Mouse (Mus musculus): ENCODE results near the gene Lsm3. TPM values are rescaled to one million over a fixed set of nuclear protein-coding genes. Genes with fewer than 3 reads are reported as not detected.

Lsm3 gene
- polyA plus RNA-seq, 1 experiment from 2014 or later: 185 TPM

DNA sequence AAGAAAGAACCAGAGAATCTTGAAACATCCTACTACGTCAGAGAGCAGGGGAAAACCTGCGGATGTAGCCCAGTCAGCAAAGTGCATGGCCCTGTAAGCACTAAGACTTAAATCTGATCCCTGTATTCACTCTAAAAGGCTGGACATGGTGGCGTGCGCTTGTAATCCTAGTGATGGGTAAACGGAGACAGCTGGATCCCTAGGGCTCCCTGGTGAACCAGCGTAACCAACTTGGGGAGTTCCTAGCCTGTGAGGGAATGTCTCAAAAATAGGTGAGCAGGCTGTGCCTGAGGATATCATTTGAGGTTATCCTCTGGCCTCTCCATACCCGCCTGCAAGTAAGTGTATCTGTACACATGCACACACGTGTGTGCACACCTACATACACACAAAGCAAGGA is 14.9 kb downstream of the Lsm3 start:
- Histone ChIP-seq H3K4me1 (ENCODE audit: control insufficient read depth in 2 of 2, insufficient read depth in 2 of 2, low read length in 2 of 2) (peaks cover 8 to 23% of the 10 kb centered on the region in 2 experiments), H3K9ac (ENCODE audit: low read length) (no peak overlapping the region), H3K9me3 (ENCODE audit: control insufficient read depth, low read length) (no peaks in the 10 kb centered on the region), H3K27me3 (ENCODE audit: control insufficient read depth, insufficient read depth, low read length) (peaks cover 37% of the 10 kb centered on the region), H3K4me2 (ENCODE audit: low read length) (no peak overlapping the region), H3K4me3 (ENCODE audit: control insufficient read depth in 1 of 2, insufficient read depth in 1 of 2, low read depth in 1 of 2, low read length in 2 of 2) (no peak overlapping the region), H3K36me3 (ENCODE audit: control insufficient read depth, insufficient read depth, low read length) (peaks cover 5% of the 10 kb centered on the region; the same call in 1 of the 2 replicates), H3K27ac (replicated peaks in 1 of 2; ENCODE audit: control insufficient read depth in 1 of 2, insufficient read depth in 1 of 2, low read depth in 2 of 2, low read length in 2 of 2) (no peak overlapping the region)
- WGBS: 87% methylated on average over 8 of the region's 8 CpGs
- no peak for ATAC-seq (ENCODE audit: insufficient number of reproducible peaks, insufficient read depth, low FRiP score, low read depth)

DNA sequence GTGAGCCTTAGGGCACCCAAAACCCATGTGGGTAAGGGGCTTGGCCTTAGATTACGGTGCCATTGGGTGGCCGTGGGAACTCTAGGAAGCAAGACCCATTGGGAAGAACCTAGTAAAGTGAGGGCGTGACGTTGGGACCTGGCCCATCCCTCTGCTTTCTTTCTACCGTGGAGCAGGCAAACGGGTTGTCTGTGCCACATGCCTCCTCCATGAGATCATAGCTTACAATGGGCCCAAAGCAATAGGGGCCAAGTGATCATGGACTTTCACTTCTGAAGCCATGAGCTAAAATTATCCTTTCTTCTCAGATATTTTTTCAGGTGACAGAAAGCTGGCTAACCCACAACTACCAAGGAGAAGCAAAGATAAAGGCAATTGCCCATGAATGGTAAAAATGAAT is 15.5 kb downstream of the Lsm3 start:
- peaks cover 5% of the 10 kb centered on the region; the same call in 1 of the 2 replicates for H3K36me3 ChIP-seq (ENCODE audit: control insufficient read depth, insufficient read depth, low read length)
- H3K27ac ChIP-seq (replicated peaks in 1 of 2; ENCODE audit: control insufficient read depth in 1 of 2, insufficient read depth in 1 of 2, low read depth in 2 of 2, low read length in 2 of 2): no peak overlapping the region
- ATAC-seq (ENCODE audit: insufficient number of reproducible peaks, insufficient read depth, low FRiP score, low read depth): no peak
- no peaks in the 10 kb centered on the region for H3K9me3 ChIP-seq (ENCODE audit: control insufficient read depth, low read length)
- peaks cover 43% of the 10 kb centered on the region for H3K27me3 ChIP-seq (ENCODE audit: control insufficient read depth, insufficient read depth, low read length)
- 41% methylated on average over 6 of the region's 6 CpGs for WGBS
- H3K4me2 ChIP-seq (ENCODE audit: low read length): no peak overlapping the region
- no peak overlapping the region for H3K9ac ChIP-seq (ENCODE audit: low read length)
- peaks cover 8 to 23% of the 10 kb centered on the region in 2 experiments for H3K4me1 ChIP-seq (ENCODE audit: control insufficient read depth in 2 of 2, insufficient read depth in 2 of 2, low read length in 2 of 2)
- no peak overlapping the region for H3K4me3 ChIP-seq (ENCODE audit: control insufficient read depth in 1 of 2, insufficient read depth in 1 of 2, low read depth in 1 of 2, low read length in 2 of 2)

DNA sequence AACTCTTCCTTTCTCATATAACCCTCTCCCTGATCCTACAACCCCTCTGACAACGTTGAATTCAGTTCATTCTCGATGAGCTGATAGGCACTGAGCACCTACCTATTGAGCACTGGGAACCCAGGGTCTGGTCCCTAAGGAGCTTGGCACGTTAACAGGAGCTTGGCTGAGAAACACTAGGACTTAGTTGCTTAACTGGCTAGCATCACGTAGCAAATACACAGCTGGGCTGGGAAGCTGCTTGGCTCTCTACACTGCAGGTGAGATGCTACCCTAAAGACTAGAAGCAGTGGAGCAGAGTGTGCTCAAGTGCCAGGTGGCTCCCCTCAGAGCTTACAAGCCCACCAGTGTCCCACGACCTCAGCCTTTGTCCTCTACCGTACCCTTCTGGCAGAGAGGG is 16.9 kb downstream of the Lsm3 start:
- ATAC-seq (ENCODE audit: insufficient number of reproducible peaks, insufficient read depth, low FRiP score, low read depth): no peak

GRCm38 (mm10) chr6:91533359-91533758 is 17.6 kb downstream of the Lsm3 start:
- no peak overlapping the region for H3K4me3 ChIP-seq (ENCODE audit: control insufficient read depth in 1 of 2, insufficient read depth in 1 of 2, low read depth in 1 of 2, low read length in 2 of 2)
- no peak for ATAC-seq (ENCODE audit: insufficient number of reproducible peaks, insufficient read depth, low FRiP score, low read depth)
- WGBS: 60% methylated on average over 5 of the region's 5 CpGs
- H3K36me3 ChIP-seq (ENCODE audit: control insufficient read depth, insufficient read depth, low read length): peaks cover 5% of the 10 kb centered on the region; the same call in 1 of the 2 replicates
- peaks cover 60% of the 10 kb centered on the region for H3K27me3 ChIP-seq (ENCODE audit: control insufficient read depth, insufficient read depth, low read length)
- H3K9me3 ChIP-seq (ENCODE audit: control insufficient read depth, low read length): no peaks in the 10 kb centered on the region
- no peak overlapping the region for H3K9ac ChIP-seq (ENCODE audit: low read length)
- H3K4me2 ChIP-seq (ENCODE audit: low read length): no peak overlapping the region
- peaks cover 8 to 18% of the 10 kb centered on the region in 2 experiments for H3K4me1 ChIP-seq (ENCODE audit: control insufficient read depth in 2 of 2, insufficient read depth in 2 of 2, low read length in 2 of 2)
- H3K27ac ChIP-seq (replicated peaks in 1 of 2; ENCODE audit: control insufficient read depth in 1 of 2, insufficient read depth in 1 of 2, low read depth in 2 of 2, low read length in 2 of 2): no peak overlapping the region

More for the DNA sequence above, 16.9 kb downstream of the Lsm3 start:
- WGBS: 62% methylated on average over 6 of the region's 6 CpGs
- Histone ChIP-seq H3K9me3 (ENCODE audit: control insufficient read depth, low read length) (no peaks in the 10 kb centered on the region), H3K4me3 (ENCODE audit: control insufficient read depth in 1 of 2, insufficient read depth in 1 of 2, low read depth in 1 of 2, low read length in 2 of 2) (no peak overlapping the region), H3K36me3 (ENCODE audit: control insufficient read depth, insufficient read depth, low read length) (peaks cover 5% of the 10 kb centered on the region; the same call in 1 of the 2 replicates), H3K27ac (replicated peaks in 1 of 2; ENCODE audit: control insufficient read depth in 1 of 2, insufficient read depth in 1 of 2, low read depth in 2 of 2, low read length in 2 of 2) (no peak overlapping the region), H3K4me1 (ENCODE audit: control insufficient read depth in 2 of 2, insufficient read depth in 2 of 2, low read length in 2 of 2) (peaks cover 8 to 23% of the 10 kb centered on the region in 2 experiments), H3K27me3 (ENCODE audit: control insufficient read depth, insufficient read depth, low read length) (peaks cover 53% of the 10 kb centered on the region), H3K4me2 (ENCODE audit: low read length) (no peak overlapping the region), H3K9ac (ENCODE audit: low read length) (no peak overlapping the region)

DNA sequence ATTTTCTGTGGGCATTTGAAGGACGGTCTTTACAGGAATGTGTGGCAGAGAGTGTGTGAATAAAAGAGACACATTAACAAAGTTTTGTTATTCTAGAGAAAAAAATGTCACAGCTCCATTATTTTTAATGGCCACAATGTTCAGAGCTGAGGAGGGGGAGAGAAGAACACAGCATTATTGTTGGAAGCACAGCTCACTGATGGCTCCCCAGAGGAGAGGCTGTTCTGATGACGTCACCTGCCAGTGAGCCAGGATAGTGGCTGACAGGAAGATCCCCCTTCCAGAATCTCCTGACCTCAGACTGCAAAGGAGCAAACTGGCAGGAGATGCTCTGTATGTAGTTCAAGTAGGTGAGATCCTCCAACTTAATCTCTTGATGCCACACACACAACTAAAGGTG is 18.0 kb downstream of the Lsm3 start:
- H3K9ac ChIP-seq (ENCODE audit: low read length): no peak overlapping the region
- no peak overlapping the region for H3K4me3 ChIP-seq (ENCODE audit: control insufficient read depth in 1 of 2, insufficient read depth in 1 of 2, low read depth in 1 of 2, low read length in 2 of 2)
- no peak overlapping the region for H3K4me2 ChIP-seq (ENCODE audit: low read length)
- H3K4me1 ChIP-seq (ENCODE audit: control insufficient read depth in 2 of 2, insufficient read depth in 2 of 2, low read length in 2 of 2): peaks cover 8 to 14% of the 10 kb centered on the region in 2 experiments
- H3K36me3 ChIP-seq (ENCODE audit: control insufficient read depth, insufficient read depth, low read length): peaks cover 3% of the 10 kb centered on the region; the same call in 1 of the 2 replicates
- peaks cover 64% of the 10 kb centered on the region for H3K27me3 ChIP-seq (ENCODE audit: control insufficient read depth, insufficient read depth, low read length)
- no peak overlapping the region for H3K27ac ChIP-seq (replicated peaks in 1 of 2; ENCODE audit: control insufficient read depth in 1 of 2, insufficient read depth in 1 of 2, low read depth in 2 of 2, low read length in 2 of 2)
- 47% methylated on average over 2 of the region's 2 CpGs for WGBS
- no peaks in the 10 kb centered on the region for H3K9me3 ChIP-seq (ENCODE audit: control insufficient read depth, low read length)
- ATAC-seq (ENCODE audit: insufficient number of reproducible peaks, insufficient read depth, low FRiP score, low read depth): no peak

GRCm38 (mm10) chr6:91534268-91534667 is 18.5 kb downstream of the Lsm3 start:
- no peak overlapping the region for H3K27ac ChIP-seq (replicated peaks in 1 of 2; ENCODE audit: control insufficient read depth in 1 of 2, insufficient read depth in 1 of 2, low read depth in 2 of 2, low read length in 2 of 2)
- peaks cover 3% of the 10 kb centered on the region; the same call in 1 of the 2 replicates for H3K36me3 ChIP-seq (ENCODE audit: control insufficient read depth, insufficient read depth, low read length)
- no peak overlapping the region for H3K4me3 ChIP-seq (ENCODE audit: control insufficient read depth in 1 of 2, insufficient read depth in 1 of 2, low read depth in 1 of 2, low read length in 2 of 2)
- no peak overlapping the region for H3K4me2 ChIP-seq (ENCODE audit: low read length)
- H3K9me3 ChIP-seq (ENCODE audit: control insufficient read depth, low read length): no peaks in the 10 kb centered on the region
- H3K9ac ChIP-seq (ENCODE audit: low read length): no peak overlapping the region
- no peak for ATAC-seq (ENCODE audit: insufficient number of reproducible peaks, insufficient read depth, low FRiP score, low read depth)
- H3K4me1 ChIP-seq (ENCODE audit: control insufficient read depth in 2 of 2, insufficient read depth in 2 of 2, low read length in 2 of 2): peaks cover 8 to 12% of the 10 kb centered on the region in 2 experiments
- WGBS: 79% methylated on average over 4 of the region's 4 CpGs
- peaks cover 68% of the 10 kb centered on the region for H3K27me3 ChIP-seq (ENCODE audit: control insufficient read depth, insufficient read depth, low read length)

GRCm38 (mm10) chr6:91535231-91535630 is 19.5 kb downstream of the Lsm3 start:
- Histone ChIP-seq H3K27ac (replicated peaks in 1 of 2; ENCODE audit: control insufficient read depth in 1 of 2, insufficient read depth in 1 of 2, low read depth in 2 of 2, low read length in 2 of 2) (no peak overlapping the region), H3K9ac (ENCODE audit: low read length) (no peak overlapping the region), H3K4me3 (ENCODE audit: control insufficient read depth in 1 of 2, insufficient read depth in 1 of 2, low read depth in 1 of 2, low read length in 2 of 2) (no peak overlapping the region), H3K9me3 (ENCODE audit: control insufficient read depth, low read length) (peaks cover 4% of the 10 kb centered on the region; the same call in 1 of the 2 replicates), H3K27me3 (ENCODE audit: control insufficient read depth, insufficient read depth, low read length) (peaks cover 72% of the 10 kb centered on the region), H3K36me3 (ENCODE audit: control insufficient read depth, insufficient read depth, low read length) (no peaks in the 10 kb centered on the region), H3K4me1 (ENCODE audit: control insufficient read depth in 2 of 2, insufficient read depth in 2 of 2, low read length in 2 of 2) (peaks cover 8 to 12% of the 10 kb centered on the region in 2 experiments), H3K4me2 (ENCODE audit: low read length) (no peak overlapping the region)
- ATAC-seq (ENCODE audit: insufficient number of reproducible peaks, insufficient read depth, low FRiP score, low read depth): no peak
- WGBS: 84% methylated on average over 3 of the region's 3 CpGs

Measured in heart, embryonic 14.5 days (tissue).